Comparison of ENCODE assay signal across 8 mouse cellular contexts in genomic region chr17:11993249-11993648, GRCm38 (mm10).
A peak's percentile ranks its signal among the peaks of the same experiment; 100 is the strongest.
DNase-seq lines count a peak whose midpoint lies in the region; ATAC-seq and TF ChIP-seq lines count a peak whose summit lies in the region.

No protein-coding gene starts in this region.

- no peak overlapping the region for H3K4me3 ChIP-seq in ES-Bruce4 (ENCODE audit: low read depth, low read length)
- H3K4me3 ChIP-seq in cerebellum, adult 2 months (replicated peaks; ENCODE audit: insufficient read depth, low read depth, low read length), result peak overlapping the region; percentile 42
- H3K4me3 ChIP-seq in midbrain, embryonic 10.5 days, result no peak overlapping the region

- H3K27me3 ChIP-seq in ES-Bruce4 (ENCODE audit: control insufficient read depth, insufficient read depth, low read length, poor library complexity, severe bottlenecking), result no peaks in the 10 kb centered on the region
- no peaks in the 10 kb centered on the region for H3K27me3 ChIP-seq in cerebellum, adult 2 months (ENCODE audit: control insufficient read depth, insufficient read depth, low read length)
- H3K27me3 ChIP-seq in midbrain, embryonic 10.5 days (ENCODE audit: low read depth, poor library complexity, severe bottlenecking), result no peaks in the 10 kb centered on the region

- TF ChIP-seq CTCF in ES-Bruce4 (IDR thresholded peaks at IDR 0.05; ENCODE audit: low read depth, low read length), result peak; percentile 47
- TF ChIP-seq CTCF in cerebellum, adult 2 months (IDR thresholded peaks at IDR 0.05; ENCODE audit: borderline replicate concordance, insufficient read depth, low read depth, low read length), result peak; percentile 72; the same call in 1 of the 2 replicates

- intact Hi-C loops in gastrocnemius, postnatal 14 days (cut with DNase I; ENCODE audit: low total_unique reads), result no loop called here

- TF ChIP-seq EP300 in ES-Bruce4 (IDR thresholded peaks at IDR 0.05; ENCODE audit: insufficient read depth, low read depth, low read length), result no peak

- H3K27ac ChIP-seq in ES-Bruce4 (ENCODE audit: insufficient read depth, low read length), result no peak overlapping the region
- H3K27ac ChIP-seq in cerebellum, adult 2 months (ENCODE audit: insufficient read depth, low read length), result no peak overlapping the region
- H3K27ac ChIP-seq in midbrain, embryonic 10.5 days (replicated peaks), result no peak overlapping the region

- WGBS in cerebellum, adult 2 months, result 18% methylated on average over 8 of the region's 8 CpGs
- WGBS in midbrain, embryonic 10.5 days, result 33% methylated on average over 8 of the region's 8 CpGs

- H3K9me3 ChIP-seq in ES-Bruce4 (replicated peaks; ENCODE audit: control insufficient read depth, insufficient read depth, low read length, poor library complexity, severe bottlenecking), result no peaks in the 10 kb centered on the region
- H3K9me3 ChIP-seq in midbrain, embryonic 10.5 days (replicated peaks), result no peaks in the 10 kb centered on the region

- peak; percentile 14 for DNase-seq in gastrocnemius, adult 18-20 months (ENCODE audit: low spot score)
- no peak for DNase-seq in gastrocnemius, postnatal 14 days
- DNase-seq in cerebellum, adult 2 months, result peak; percentile 42 to 46
- peak; percentile 47 for DNase-seq in layer of hippocampus, adult 9-11 months
- peak; percentile 49 for DNase-seq in midbrain, embryonic 10.5 days (ENCODE audit: low spot score)
- DNase-seq in testis, postnatal 10 days (ENCODE audit: low spot score), result peak; percentile 70

- no peaks in the 10 kb centered on the region for H3K4me1 ChIP-seq in ES-Bruce4 (ENCODE audit: control insufficient read depth, insufficient read depth, low read length)
- no peaks in the 10 kb centered on the region for H3K4me1 ChIP-seq in cerebellum, adult 2 months (ENCODE audit: control insufficient read depth, insufficient read depth, low read length)
- H3K4me1 ChIP-seq in midbrain, embryonic 10.5 days, result peaks cover 2% of the 10 kb centered on the region; the same call in 1 of the 2 replicates

- H3K36me3 ChIP-seq in ES-Bruce4 (ENCODE audit: control insufficient read depth, insufficient read depth, low read length, poor library complexity, severe bottlenecking), result no peaks in the 10 kb centered on the region
- no peaks in the 10 kb centered on the region for H3K36me3 ChIP-seq in midbrain, embryonic 10.5 days

- no peak for TF ChIP-seq POLR2A in ES-Bruce4 (IDR thresholded peaks at IDR 0.05; ENCODE audit: insufficient read depth, low read length)
- TF ChIP-seq POLR2A in cerebellum, adult 2 months (IDR thresholded peaks at IDR 0.05; ENCODE audit: borderline replicate concordance, insufficient read depth, low read length), result no peak

- ATAC-seq in frontal cortex, adult (ENCODE audit: low TSS enrichment), result peak; percentile 92

- H3K9ac ChIP-seq in ES-Bruce4 (ENCODE audit: low read depth, poor library complexity, severe bottlenecking), result no peak overlapping the region
